Mouse (Mus musculus): ENCODE measurements at regions not wholly inside any gene's neighbourhood (a gene's known extent, or its start where the extent isn't known, plus 50 kb on each side); places are given as distances from the start of the nearest gene placed in this dataset.

GRCm38 (mm10) chr16:51751878-51752277 lies 279.1 kb upstream of the Cblb start:
- no peak for TF ChIP-seq CTCF (IDR thresholded peaks at IDR 0.05; ENCODE audit: low read depth)
- WGBS: 48% methylated on average over 7 of the region's 7 CpGs
- ATAC-seq (ENCODE audit: insufficient read depth) (no peak), DNase-seq (peak; percentile 6)
- H3K9me3 ChIP-seq (ENCODE audit: low read depth, low read length): no peaks in the 10 kb centered on the region
- H3K27me3 ChIP-seq (ENCODE audit: insufficient read depth, low read length): no peaks in the 10 kb centered on the region
- no peaks in the 10 kb centered on the region for H3K4me1 ChIP-seq (ENCODE audit: insufficient read depth)
- H3K9ac ChIP-seq: no peak overlapping the region
- no peak overlapping the region for H3K4me3 ChIP-seq (ENCODE audit: low read depth, low read length)
- no peak overlapping the region for H3K4me2 ChIP-seq
- no peak overlapping the region for H3K27ac ChIP-seq (ENCODE audit: low read depth)
- H3K36me3 ChIP-seq (ENCODE audit: insufficient read depth): no peaks in the 10 kb centered on the region

- Histone ChIP-seq H3K9ac (no peak overlapping the region), H3K4me2 (no peak overlapping the region), H3K9me3 (ENCODE audit: low read depth, low read length) (no peaks in the 10 kb centered on the region), H3K4me1 (ENCODE audit: insufficient read depth) (no peaks in the 10 kb centered on the region), H3K27ac (ENCODE audit: low read depth) (no peak overlapping the region), H3K27me3 (ENCODE audit: insufficient read depth, low read length) (no peaks in the 10 kb centered on the region), H3K4me3 (ENCODE audit: low read depth, low read length) (no peak overlapping the region), H3K36me3 (ENCODE audit: insufficient read depth) (no peaks in the 10 kb centered on the region)
- TF ChIP-seq CTCF (IDR thresholded peaks at IDR 0.05; ENCODE audit: low read depth): no peak
- DNase-seq: peak; percentile 62
- WGBS: 32% methylated on average over 9 of the region's 9 CpGs
- ATAC-seq (ENCODE audit: insufficient read depth): no peak; the same call in 1 of the 2 replicates
Observed at GRCm38 (mm10) chr16:51758361-51759227, 272.4 kb upstream of the Cblb start.

DNA sequence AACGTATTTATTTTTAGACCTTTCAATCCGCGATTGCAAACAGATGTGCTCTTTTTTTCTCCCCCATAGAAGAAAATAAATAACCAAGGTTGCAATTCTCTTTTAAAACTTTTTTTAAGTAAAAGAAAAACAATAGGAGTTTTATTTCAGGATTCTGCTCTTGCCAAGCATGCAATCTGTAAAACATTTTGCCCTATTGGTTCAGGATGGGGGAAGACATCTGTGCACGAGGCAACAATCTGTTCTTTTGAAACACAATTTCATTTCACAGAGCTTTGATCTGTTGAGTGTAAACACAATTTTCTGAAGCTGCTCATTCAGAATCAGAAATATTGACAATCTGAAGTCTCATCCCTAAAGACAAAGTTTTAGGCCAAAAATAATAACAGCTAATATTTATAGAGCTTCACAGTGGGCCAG lies 271.8 kb upstream of the Cblb start:
- DNase-seq: no peak
- no peak overlapping the region for H3K9ac ChIP-seq
- no peak for TF ChIP-seq CTCF (IDR thresholded peaks at IDR 0.05; ENCODE audit: low read depth)

DNA sequence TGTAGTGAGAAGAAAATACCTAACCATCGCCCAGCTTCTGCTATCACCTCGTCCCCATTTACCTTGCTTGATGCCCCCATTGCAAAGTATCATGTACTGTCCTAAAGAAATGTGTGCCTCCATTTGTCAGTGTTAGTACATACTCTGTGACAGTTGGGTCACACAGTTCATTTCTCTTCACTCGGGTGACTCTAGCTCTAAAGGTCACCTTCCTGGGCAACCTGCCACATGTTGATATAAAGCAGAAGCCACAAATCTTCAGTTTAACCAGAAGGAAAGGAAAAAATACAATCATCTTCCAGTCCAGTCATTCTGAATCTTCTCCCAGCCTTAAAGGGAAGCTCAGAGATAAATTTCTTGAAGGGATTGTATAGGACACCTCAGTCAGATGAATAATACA lies 263.5 kb upstream of the Cblb start:
- no peak overlapping the region for H3K4me2 ChIP-seq
- no peaks in the 10 kb centered on the region for H3K27me3 ChIP-seq (ENCODE audit: insufficient read depth, low read length)
- TF ChIP-seq CTCF (IDR thresholded peaks at IDR 0.05; ENCODE audit: low read depth): no peak
- WGBS: 61% methylated on average over 3 of the region's 3 CpGs
- H3K27ac ChIP-seq (ENCODE audit: low read depth): no peak overlapping the region
- H3K4me3 ChIP-seq (ENCODE audit: low read depth, low read length): no peak overlapping the region
- no peaks in the 10 kb centered on the region for H3K4me1 ChIP-seq (ENCODE audit: insufficient read depth)
- DNase-seq (peak; percentile 17), ATAC-seq (ENCODE audit: insufficient read depth) (no peak)
- H3K9ac ChIP-seq: no peak overlapping the region
- no peaks in the 10 kb centered on the region for H3K36me3 ChIP-seq (ENCODE audit: insufficient read depth)
- no peaks in the 10 kb centered on the region for H3K9me3 ChIP-seq (ENCODE audit: low read depth, low read length)

More for the DNA sequence above, 271.8 kb upstream of the Cblb start:
- H3K36me3 ChIP-seq (ENCODE audit: insufficient read depth): no peaks in the 10 kb centered on the region
- 11% methylated on average over 4 of the region's 4 CpGs for WGBS
- ATAC-seq (ENCODE audit: insufficient read depth): no peak
- H3K9me3 ChIP-seq (ENCODE audit: low read depth, low read length): no peaks in the 10 kb centered on the region
- H3K4me3 ChIP-seq (ENCODE audit: low read depth, low read length): no peak overlapping the region
- no peak overlapping the region for H3K27ac ChIP-seq (ENCODE audit: low read depth)
- no peaks in the 10 kb centered on the region for H3K27me3 ChIP-seq (ENCODE audit: insufficient read depth, low read length)
- H3K4me2 ChIP-seq: no peak overlapping the region
- no peaks in the 10 kb centered on the region for H3K4me1 ChIP-seq (ENCODE audit: insufficient read depth)

DNA sequence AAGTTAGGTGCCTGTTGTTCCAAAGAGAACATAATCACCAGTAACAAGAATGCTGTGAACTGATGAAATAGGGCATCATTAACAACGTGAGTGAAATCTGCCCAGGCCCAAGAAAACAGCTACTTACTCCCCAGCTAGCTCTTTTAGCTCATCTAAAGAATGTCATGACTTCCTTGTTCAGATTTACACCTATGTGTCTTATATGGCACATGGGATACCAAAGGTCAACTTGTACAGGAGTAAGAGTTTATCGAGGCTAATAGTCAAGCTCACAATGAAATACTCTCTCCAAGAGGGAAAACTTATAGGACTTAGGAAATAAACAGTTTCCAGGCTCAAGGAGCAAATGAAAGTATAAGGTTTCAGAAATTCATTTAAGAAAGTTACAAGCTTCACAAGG lies 252.1 kb upstream of the Cblb start:
- ATAC-seq (ENCODE audit: insufficient read depth) (no peak), DNase-seq (no peak)
- Histone ChIP-seq H3K27me3 (ENCODE audit: insufficient read depth, low read length) (no peaks in the 10 kb centered on the region), H3K4me3 (ENCODE audit: low read depth, low read length) (no peak overlapping the region), H3K9me3 (ENCODE audit: low read depth, low read length) (no peaks in the 10 kb centered on the region), H3K9ac (no peak overlapping the region), H3K36me3 (ENCODE audit: insufficient read depth) (no peaks in the 10 kb centered on the region), H3K4me1 (ENCODE audit: insufficient read depth) (no peaks in the 10 kb centered on the region), H3K27ac (ENCODE audit: low read depth) (no peak overlapping the region), H3K4me2 (no peak overlapping the region)
- 78% methylated on average over 2 of the region's 2 CpGs for WGBS
- TF ChIP-seq CTCF (IDR thresholded peaks at IDR 0.05; ENCODE audit: low read depth): no peak

DNA sequence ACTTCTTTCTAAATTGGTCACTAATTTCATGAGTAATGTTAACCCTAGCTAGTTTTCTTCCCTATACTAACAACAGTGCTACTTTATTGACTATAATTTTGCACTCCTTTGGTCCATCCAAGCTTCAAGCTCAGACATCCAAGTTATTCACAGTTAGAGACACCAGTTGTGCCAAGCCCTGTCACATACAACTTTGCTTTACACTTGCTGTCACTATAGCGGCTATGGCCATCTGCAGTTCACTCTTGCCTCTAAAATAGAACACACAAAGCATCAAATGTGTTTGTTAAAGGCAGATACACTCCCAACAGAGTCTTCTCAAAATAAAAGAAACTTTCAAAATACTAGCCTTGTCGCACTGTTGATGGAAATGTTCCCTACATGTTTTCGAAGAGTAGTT lies 236.0 kb upstream of the Cblb start:
- H3K9ac ChIP-seq: no peak overlapping the region
- no peaks in the 10 kb centered on the region for H3K4me1 ChIP-seq (ENCODE audit: insufficient read depth)
- DNase-seq (no peak), ATAC-seq (ENCODE audit: insufficient read depth) (no peak)
- WGBS: 91% methylated on average over 3 of the region's 3 CpGs
- no peak overlapping the region for H3K27ac ChIP-seq (ENCODE audit: low read depth)
- H3K4me2 ChIP-seq: no peak overlapping the region
- H3K4me3 ChIP-seq (ENCODE audit: low read depth, low read length): no peak overlapping the region
- no peaks in the 10 kb centered on the region for H3K36me3 ChIP-seq (ENCODE audit: insufficient read depth)
- no peak for TF ChIP-seq CTCF (IDR thresholded peaks at IDR 0.05; ENCODE audit: low read depth)
- no peaks in the 10 kb centered on the region for H3K27me3 ChIP-seq (ENCODE audit: insufficient read depth, low read length)
- no peaks in the 10 kb centered on the region for H3K9me3 ChIP-seq (ENCODE audit: low read depth, low read length)

- ATAC-seq (ENCODE audit: insufficient read depth) (no peak), DNase-seq (no peak)
- no peak overlapping the region for H3K9ac ChIP-seq
- no peak overlapping the region for H3K4me3 ChIP-seq (ENCODE audit: low read depth, low read length)
- H3K4me1 ChIP-seq (ENCODE audit: insufficient read depth): no peaks in the 10 kb centered on the region
- H3K9me3 ChIP-seq (ENCODE audit: low read depth, low read length): no peaks in the 10 kb centered on the region
- H3K4me2 ChIP-seq: no peak overlapping the region
- TF ChIP-seq CTCF (IDR thresholded peaks at IDR 0.05; ENCODE audit: low read depth): no peak
- H3K27ac ChIP-seq (ENCODE audit: low read depth): no peak overlapping the region
- H3K36me3 ChIP-seq (ENCODE audit: insufficient read depth): no peaks in the 10 kb centered on the region
- no peaks in the 10 kb centered on the region for H3K27me3 ChIP-seq (ENCODE audit: insufficient read depth, low read length)
- WGBS: 65% methylated on average over 6 of the region's 6 CpGs
Observed at GRCm38 (mm10) chr16:51807323-51807722, 223.7 kb upstream of the Cblb start.

Data from lung, embryonic 14.5 days (tissue).